Mouse (Mus musculus) ES-E14 (cell line): ENCODE measurements around the gene Pop7. TPM values are rescaled to one million over a fixed set of nuclear protein-coding genes. Genes with fewer than 3 reads are reported as not detected.

ENCODE experiments used
- DNase-seq: peaks from one replicate; pipeline ENCODE4 v3.0.0-alpha.2; 2013; ENCODE audit warnings: low read depth, low spot score
- H3K27ac ChIP-seq: 2 replicates; pipeline ENCODE4 v1.5.1; 2012; ENCODE audit warnings: low read depth, mild to moderate bottlenecking, low read length, moderate library complexity, mixed read lengths; ENCODE audit not compliant: poor library complexity, insufficient read depth, severe bottlenecking
- H3K36me3 ChIP-seq: 2 replicates; pipeline ENCODE4 v1.6.1; 2012; ENCODE audit warnings: mild to moderate bottlenecking, low read length, moderate library complexity, mixed read lengths; ENCODE audit not compliant: control insufficient read depth, poor library complexity, insufficient read depth, severe bottlenecking
- H3K4me1 ChIP-seq, 2 experiments: fragments of 150-350 bp in 1 of 2; sonication (generic) in 1 of 2; 2 replicates each; pipeline ENCODE4 v1.6.1; 2012; ENCODE audit warnings: low read length in 2 of 2, mild to moderate bottlenecking in 1 of 2, mixed read lengths in 1 of 2; ENCODE audit not compliant: control insufficient read depth in 2 of 2, insufficient read depth in 2 of 2, poor library complexity in 1 of 2
- H3K4me3 ChIP-seq, 2 experiments: fragments of 150-350 bp in 1 of 2; sonication (generic) in 1 of 2; 2 replicates each; pipeline ENCODE4 v1.5.1; 2012; ENCODE audit warnings: low read length in 2 of 2, low read depth in 1 of 2, mild to moderate bottlenecking in 1 of 2, mixed read lengths in 1 of 2; ENCODE audit not compliant: insufficient read depth in 1 of 2, poor library complexity in 1 of 2, severe bottlenecking in 1 of 2
- H3K9ac ChIP-seq: 2 replicates; pipeline ENCODE4 v1.6.1; 2012; ENCODE audit warnings: low read depth, mild to moderate bottlenecking, low read length, mixed read lengths; ENCODE audit not compliant: poor library complexity, insufficient read depth, severe bottlenecking
- H3K9me3 ChIP-seq: fragments of 150-350 bp; sonication (generic); 2 replicates; pipeline ENCODE4 v1.6.1; 2012; ENCODE audit warnings: low read depth, mild to moderate bottlenecking, low read length; ENCODE audit not compliant: control insufficient read depth, insufficient read depth
- CHD2 ChIP-seq: IDR thresholded peaks from 2 replicates; pipeline ENCODE4 v1.6.1; 2014; ENCODE audit warnings: mild to moderate bottlenecking, low read depth, low read length, inconsistent platforms
- HCFC1 ChIP-seq: IDR thresholded peaks from 2 replicates; pipeline ENCODE4 v1.6.1; 2012; ENCODE audit warnings: low read length, inconsistent platforms, borderline replicate concordance; ENCODE audit not compliant: insufficient read depth
- MAFK ChIP-seq: IDR thresholded peaks from 2 replicates; pipeline ENCODE4 v1.6.1; 2014; ENCODE audit warnings: mild to moderate bottlenecking, low read depth, low read length, inconsistent platforms; ENCODE audit not compliant: insufficient read depth
- ZC3H11A ChIP-seq: IDR thresholded peaks from 2 replicates; pipeline ENCODE4 v1.6.1; 2012; ENCODE audit warnings: low read depth, mild to moderate bottlenecking, inconsistent platforms, low read length, borderline replicate concordance
- ZNF384 ChIP-seq: IDR thresholded peaks from 2 replicates; pipeline ENCODE4 v1.6.1; 2012; ENCODE audit warnings: low read depth, low read length, inconsistent platforms
- in situ Hi-C, 2 experiments: fragments of 600-800 bp; cut with MboI; formaldehyde crosslinking; loops; one replicate each; pipeline ENCODE4 v1.15.1; 2025; ENCODE audit warnings: low sequenced_read_pairs in 2 of 2, inconsistent platforms in 1 of 2; ENCODE audit not compliant: unreplicated experiment in 2 of 2
- total RNA-seq: library from RNA; depleted of rRNA; stranded (reverse); fragments of 300-350 nt; gene quantifications from 2 replicates; pipeline ENCODE4 v1.2.3, GENCODE M21; 2012

Gene Pop7
- total RNA-seq, 1 experiment, result 41.7 TPM

GRCm38 (mm10) chr5:137528247-137528968 lies 26.1 kb upstream of the Pop7 start:
- TF ChIP-seq CHD2 (no peak), MAFK (no peak), HCFC1 (no peak), ZNF384 (no peak), ZC3H11A (no peak)
- Histone ChIP-seq H3K9ac (no peak overlapping the region), H3K4me3 (no peak overlapping the region), H3K27ac (no peak overlapping the region), H3K36me3 (peaks cover 57% of the 10 kb centered on the region), H3K9me3 (no peaks in the 10 kb centered on the region), H3K4me1 (peaks cover 0 to 26% of the 10 kb centered on the region in 2 experiments; a peak in 3 of 4 replicates)
- in situ Hi-C loops, result no loop called here
- no peak for DNase-seq

- no peaks in the 10 kb centered on the region for H3K9me3 ChIP-seq
- DNase-seq, result no peak
- H3K4me1 ChIP-seq, result peaks cover 0 to 33% of the 10 kb centered on the region in 2 experiments; a peak in 3 of 4 replicates
- TF ChIP-seq ZC3H11A (no peak), HCFC1 (no peak), ZNF384 (no peak), MAFK (no peak), CHD2 (no peak)
- peaks cover 67% of the 10 kb centered on the region for H3K36me3 ChIP-seq
- H3K4me3 ChIP-seq, result no peak overlapping the region
- H3K27ac ChIP-seq, result no peak overlapping the region
- H3K9ac ChIP-seq, result no peak overlapping the region
- in situ Hi-C loops, result no loop called here
Measured at GRCm38 (mm10) chr5:137527413-137527812, 25.1 kb upstream of the Pop7 start.

DNA sequence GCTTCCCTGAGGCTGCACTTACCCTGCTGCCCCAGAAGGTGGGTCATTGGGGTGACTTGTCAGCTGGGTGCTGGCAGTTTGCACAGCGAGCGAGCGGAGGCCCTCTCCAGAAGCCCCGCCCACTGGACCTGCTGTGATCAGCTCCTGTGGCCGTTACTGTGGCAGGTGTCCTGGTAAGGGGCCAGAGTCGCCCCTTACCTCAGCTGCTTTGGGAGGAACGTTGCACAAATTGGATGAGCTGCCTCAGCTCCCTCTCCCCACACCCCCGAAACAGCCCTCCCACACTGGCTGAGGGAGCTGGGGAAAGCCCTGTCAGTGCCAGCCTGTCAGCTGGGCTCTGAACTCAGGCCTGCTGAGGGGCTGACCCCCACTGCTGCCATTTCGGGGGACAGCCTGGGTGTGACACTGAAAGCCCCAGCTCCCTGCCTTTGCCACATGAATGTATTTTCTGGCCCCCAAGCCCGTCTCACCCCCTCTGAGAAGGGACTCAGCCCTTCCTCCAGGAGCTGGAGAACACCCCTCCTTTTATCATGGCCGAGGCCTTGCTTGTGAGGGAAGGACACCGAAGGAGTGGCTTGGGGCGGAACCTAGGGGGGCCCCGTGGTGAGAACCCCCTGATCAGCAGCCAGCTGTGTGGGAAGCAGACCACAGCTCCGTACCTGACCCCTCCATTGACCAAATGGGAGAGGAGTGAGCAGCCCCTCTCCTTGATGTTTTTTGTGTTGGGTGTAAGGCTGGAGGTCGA lies 24.0 kb upstream of the Pop7 start:
- Histone ChIP-seq H3K9ac (no peak overlapping the region), H3K27ac (no peak overlapping the region), H3K4me3 (no peak overlapping the region), H3K4me1 (peaks cover 3 to 40% of the 10 kb centered on the region in 2 experiments; a peak in 3 of 4 replicates), H3K9me3 (no peaks in the 10 kb centered on the region), H3K36me3 (peaks cover 77% of the 10 kb centered on the region)
- no peak for DNase-seq
- TF ChIP-seq CHD2 (no peak), ZC3H11A (no peak), MAFK (no peak), HCFC1 (no peak), ZNF384 (no peak)
- in situ Hi-C loops, result no loop called here

- Histone ChIP-seq H3K9ac (no peak overlapping the region), H3K36me3 (peaks cover 86% of the 10 kb centered on the region), H3K4me3 (no peak overlapping the region), H3K4me1 (peaks cover 4 to 47% of the 10 kb centered on the region in 2 experiments; a peak in 3 of 4 replicates), H3K27ac (no peak overlapping the region), H3K9me3 (no peaks in the 10 kb centered on the region)
- in situ Hi-C loops, result no loop called here
- no peak for TF ChIP-seq CHD2
- TF ChIP-seq HCFC1, result no peak
- TF ChIP-seq ZC3H11A, result no peak
- TF ChIP-seq ZNF384, result no peak
- TF ChIP-seq MAFK, result no peak
- no peak for DNase-seq
Measured at GRCm38 (mm10) chr5:137525511-137525910, 23.2 kb upstream of the Pop7 start.
